Mouse (Mus musculus) CH12.LX (cell line): ENCODE measurements around the gene 4932438H23Rik. TPM values are rescaled to one million over a fixed set of nuclear protein-coding genes. Genes with fewer than 3 reads are reported as not detected.

Experiments
- DNase-seq: peaks from one replicate; pipeline ENCODE4 v3.0.0-alpha.2; 2013; ENCODE audit errors: extremely low read depth
- H3K27ac ChIP-seq: 2 replicates; pipeline ENCODE4 v1.5.1; 2012; ENCODE audit warnings: low read depth, mild to moderate bottlenecking, control low read depth, moderate library complexity; ENCODE audit not compliant: insufficient read depth
- H3K27me3 ChIP-seq: replicated peaks from 2 replicates; pipeline ENCODE3; 2012; ENCODE audit warnings: inconsistent platforms
- H3K36me3 ChIP-seq, 2 experiments: replicated peaks in 1 of 2; 2 replicates each; pipeline versions ENCODE3 to v1.6.1; 2012; ENCODE audit warnings: inconsistent platforms in 1 of 2, low read length in 1 of 2, mild to moderate bottlenecking in 1 of 2, mixed read lengths in 1 of 2, moderate library complexity in 1 of 2; ENCODE audit not compliant: control insufficient read depth in 1 of 2, insufficient read depth in 1 of 2
- H3K4me1 ChIP-seq, 2 experiments: 2 replicates each; pipeline ENCODE4 v1.6.1; 2012; ENCODE audit warnings: inconsistent platforms in 1 of 2, moderate library complexity in 1 of 2; ENCODE audit not compliant: insufficient read depth in 2 of 2, control insufficient read depth in 1 of 2
- H3K4me2 ChIP-seq: 2 replicates; pipeline ENCODE4 v1.6.1; 2012; ENCODE audit warnings: low read depth, mild to moderate bottlenecking, control low read depth; ENCODE audit not compliant: poor library complexity, insufficient read depth, severe bottlenecking
- H3K4me3 ChIP-seq, 3 experiments: fragments of 150-350 bp in 1 of 3; sonication (generic) in 1 of 3; replicated peaks in 1 of 3; 2 replicates each; pipeline versions ENCODE3 to v1.5.1; 2011 to 2012; ENCODE audit warnings: low read depth in 2 of 3, low read length in 2 of 3, mild to moderate bottlenecking in 2 of 3, moderate library complexity in 2 of 3, control low read depth in 1 of 3, improper control_type of control experiment in 1 of 3, inconsistent platforms in 1 of 3, mixed read lengths in 1 of 3; ENCODE audit not compliant: poor library complexity in 1 of 3
- H3K79me2 ChIP-seq: replicated peaks from 2 replicates; pipeline ENCODE4 v1.6.1; 2012; ENCODE audit warnings: mild to moderate bottlenecking, moderate library complexity; ENCODE audit not compliant: control insufficient read depth, poor library complexity, insufficient read depth, severe bottlenecking; ENCODE audit errors: extremely low read depth
- H3K9ac ChIP-seq: 2 replicates; pipeline ENCODE4 v1.6.1; 2012; ENCODE audit warnings: low read depth, mild to moderate bottlenecking, control low read depth, moderate library complexity; ENCODE audit not compliant: insufficient read depth
- H3K9me3 ChIP-seq: replicated peaks from 2 replicates; pipeline ENCODE3; 2012; ENCODE audit warnings: low read length, inconsistent platforms, mixed read lengths
- BHLHE40 ChIP-seq: IDR thresholded peaks from 2 replicates; pipeline ENCODE4 v1.6.1; 2011; ENCODE audit warnings: mild to moderate bottlenecking, low read depth, low read length, improper control_type of control experiment
- CHD1 ChIP-seq: IDR thresholded peaks from 2 replicates; pipeline ENCODE4 v1.6.1; 2012; ENCODE audit warnings: low read depth, low read length, improper control_type of control experiment, inconsistent platforms
- CTCF ChIP-seq, 2 experiments: IDR thresholded peaks in 1 of 2; conservative IDR thresholded peaks in 1 of 2; 2 replicates each; pipeline ENCODE4 v1.5.1; 2011 to 2012; ENCODE audit warnings: low read depth in 2 of 2, low read length in 2 of 2, improper control_type of control experiment in 1 of 2, inconsistent platforms in 1 of 2, mild to moderate bottlenecking in 1 of 2, moderate library complexity in 1 of 2
- E2F4 ChIP-seq: IDR thresholded peaks from 2 replicates; pipeline ENCODE4 v1.6.1; 2011; ENCODE audit warnings: low read depth, low read length, improper control_type of control experiment; ENCODE audit not compliant: insufficient replicate concordance
- EP300 ChIP-seq: IDR thresholded peaks from 2 replicates; pipeline ENCODE4 v1.6.1; 2011; ENCODE audit warnings: low read length, improper control_type of control experiment
- GABPA ChIP-seq: IDR thresholded peaks from 2 replicates; pipeline ENCODE4 v1.6.1; 2012; ENCODE audit warnings: low read depth, low read length, improper control_type of control experiment, inconsistent platforms; ENCODE audit not compliant: insufficient replicate concordance
- IRF4 ChIP-seq: IDR thresholded peaks from 2 replicates; pipeline ENCODE4 v1.6.1; 2014; ENCODE audit warnings: low read depth, mild to moderate bottlenecking, inconsistent platforms, low read length, improper control_type of control experiment
- JUN ChIP-seq: IDR thresholded peaks from 2 replicates; pipeline ENCODE4 v1.6.1; 2011; ENCODE audit warnings: low read depth, mild to moderate bottlenecking, low read length, improper control_type of control experiment, moderate library complexity; ENCODE audit not compliant: insufficient read depth
- JUND ChIP-seq: conservative IDR thresholded peaks from 2 replicates; pipeline ENCODE4 v1.6.1; 2011; ENCODE audit warnings: low read depth, low read length, improper control_type of control experiment
- KAT2A ChIP-seq: IDR thresholded peaks from 2 replicates; pipeline ENCODE4 v1.6.1; 2012; ENCODE audit warnings: low read length, improper control_type of control experiment, inconsistent platforms; ENCODE audit not compliant: insufficient replicate concordance
- MAFK ChIP-seq: IDR thresholded peaks from 2 replicates; pipeline ENCODE4 v1.6.1; 2011; ENCODE audit warnings: low read length, improper control_type of control experiment; ENCODE audit not compliant: insufficient replicate concordance
- MAX ChIP-seq: IDR thresholded peaks from 2 replicates; pipeline ENCODE4 v1.6.1; 2011; ENCODE audit warnings: low read length, improper control_type of control experiment
- MAZ ChIP-seq: IDR thresholded peaks from 2 replicates; pipeline ENCODE4 v1.6.1; 2012; ENCODE audit warnings: low read depth, mild to moderate bottlenecking, inconsistent platforms, low read length, improper control_type of control experiment, moderate library complexity
- MEF2A ChIP-seq: IDR thresholded peaks from 2 replicates; pipeline ENCODE4 v1.6.1; 2014; ENCODE audit warnings: low read depth, mild to moderate bottlenecking, inconsistent platforms, low read length, improper control_type of control experiment, borderline replicate concordance
- MXI1 ChIP-seq: IDR thresholded peaks from 2 replicates; pipeline ENCODE4 v1.6.1; 2011; ENCODE audit warnings: mild to moderate bottlenecking, low read depth, low read length, improper control_type of control experiment
- MYC ChIP-seq: IDR thresholded peaks from 2 replicates; pipeline ENCODE4 v1.6.1; 2011; ENCODE audit warnings: low read depth, mild to moderate bottlenecking, improper control_type of control experiment, low read length
- NELFE ChIP-seq: IDR thresholded peaks from 2 replicates; pipeline ENCODE4 v1.6.1; 2011; ENCODE audit warnings: low read depth, low read length, improper control_type of control experiment
- PAX5 ChIP-seq: IDR thresholded peaks from 2 replicates; pipeline ENCODE4 v1.6.1; 2012; ENCODE audit warnings: low read length, inconsistent platforms, mixed read lengths
- POLR2A ChIP-seq: IDR thresholded peaks from 2 replicates; pipeline ENCODE4 v1.6.1; 2011; ENCODE audit warnings: low read depth, mild to moderate bottlenecking, improper control_type of control experiment, low read length
- RCOR1 ChIP-seq: conservative IDR thresholded peaks from 2 replicates; pipeline ENCODE4 v1.6.1; 2012; ENCODE audit warnings: low read depth, mild to moderate bottlenecking, inconsistent platforms, low read length, improper control_type of control experiment
- SMC3 ChIP-seq: IDR thresholded peaks from 2 replicates; pipeline ENCODE4 v1.6.1; 2011; ENCODE audit warnings: low read depth, low read length, improper control_type of control experiment
- USF1 ChIP-seq: IDR thresholded peaks from 2 replicates; pipeline ENCODE4 v1.6.1; 2014; ENCODE audit warnings: low read depth, mild to moderate bottlenecking, inconsistent platforms, low read length, improper control_type of control experiment
- USF2 ChIP-seq: conservative IDR thresholded peaks from 2 replicates; pipeline ENCODE4 v1.6.1; 2011; ENCODE audit warnings: low read depth, low read length, improper control_type of control experiment
- ZKSCAN1 ChIP-seq: IDR thresholded peaks from 2 replicates; pipeline ENCODE4 v1.6.1; 2012; ENCODE audit warnings: low read depth, inconsistent platforms, low read length, improper control_type of control experiment, borderline replicate concordance
- ZNF384 ChIP-seq: IDR thresholded peaks from 2 replicates; pipeline ENCODE4 v1.6.1; 2012; ENCODE audit warnings: low read depth, low read length, improper control_type of control experiment, inconsistent platforms
- dilution Hi-C: fragments of 300-500 bp; cut with MboI; formaldehyde crosslinking; loops from 2 replicates; pipeline ENCODE4 v1.14.3; 2020; ENCODE audit warnings: low sequenced_read_pairs; ENCODE audit not compliant: extremely low pct_unique_long_range_greater_than_20kb, extremely low pct_ligation_motif_present
- in situ Hi-C: fragments of 300-500 bp; cut with MboI; formaldehyde crosslinking; loops from 3 replicates; pipeline ENCODE4 v1.14.3; 2019; ENCODE audit warnings: low sequenced_read_pairs, low pct_ligation_motif_present, low pct_unique_long_range_greater_than_20kb, mixed read lengths
- polyA plus RNA-seq: library from polyadenylated mRNA; unstranded; fragments of >175 nt; gene quantifications from 2 replicates; pipeline ENCODE4 v1.2.1, GENCODE M21; 2012; ENCODE audit warnings: low read depth; ENCODE audit not compliant: insufficient read length
- total RNA-seq, 2 experiments: library from RNA; depleted of rRNA; stranded (reverse); fragments of 300-350 nt in 1 of 2; fragments of >200 nt in 1 of 2; gene quantifications; 2 replicates each; pipeline ENCODE4 v1.2.3; 2012 to 2014

Gene 4932438H23Rik
- total and polyA plus RNA-seq, 3 experiments = not detected

DNA sequence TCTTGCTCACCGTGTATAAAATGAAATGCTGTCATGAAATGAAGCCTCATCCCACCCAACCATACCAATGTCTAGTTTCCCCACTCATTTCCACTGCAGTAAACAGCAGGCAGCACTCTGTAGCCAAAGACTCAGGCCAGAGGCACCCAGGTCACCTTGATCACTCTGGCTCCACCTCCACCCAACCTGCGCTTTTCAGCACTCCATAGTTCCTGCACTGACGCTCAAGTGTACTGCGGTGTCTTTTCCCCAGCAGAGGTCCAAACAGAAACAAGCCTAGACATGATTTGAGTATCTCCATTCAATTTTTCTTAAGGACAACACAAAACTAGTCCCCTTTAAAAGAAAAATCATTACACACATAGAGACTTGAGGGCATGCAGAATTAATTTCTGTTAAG, 75.4 kb downstream of the 4932438H23Rik start:
- Histone ChIP-seq H3K36me3 (peaks cover 61 to 91% of the 10 kb centered on the region in 2 experiments), H3K9me3 (peaks cover 2% of the 10 kb centered on the region), H3K4me2 (no peak overlapping the region), H3K79me2 (no peaks in the 10 kb centered on the region; the same call in 1 of the 2 replicates), H3K27me3 (no peaks in the 10 kb centered on the region), H3K9ac (no peak overlapping the region), H3K4me1 (peaks cover 0 to 9% of the 10 kb centered on the region in 2 experiments; a peak in 2 of 4 replicates), H3K27ac (0 out of 2 replicates have a peak overlapping the region, but pooled peaks have one; percentile 11), H3K4me3 (no peak overlapping the region)
- dilution Hi-C loops (no loop called here), in situ Hi-C loops (no loop called here)
- TF ChIP-seq KAT2A (no peak), USF1 (no peak), IRF4 (no peak), MAX (no peak), POLR2A (no peak), JUND (no peak), JUN (no peak), MEF2A (no peak), ZNF384 (no peak), PAX5 (no peak), RCOR1 (no peak), MAFK (no peak), GABPA (no peak), SMC3 (no peak), EP300 (no peak)
- no peak for DNase-seq

GRCm38 (mm10) chr16:91015761-91016160, 79.2 kb downstream of the 4932438H23Rik start:
- no peak for DNase-seq
- dilution Hi-C loops (no loop called here), in situ Hi-C loops (no loop called here)
- Histone ChIP-seq H3K4me3 (no peak overlapping the region), H3K27ac (no peak overlapping the region), H3K9ac (no peak overlapping the region), H3K9me3 (no peaks in the 10 kb centered on the region), H3K4me1 (peaks cover 0 to 13% of the 10 kb centered on the region in 2 experiments; a peak in 2 of 4 replicates), H3K36me3 (peaks cover 42 to 74% of the 10 kb centered on the region in 2 experiments), H3K79me2 (no peaks in the 10 kb centered on the region), H3K4me2 (no peak overlapping the region), H3K27me3 (no peaks in the 10 kb centered on the region)
- TF ChIP-seq MAZ (no peak), IRF4 (no peak), BHLHE40 (no peak), MYC (no peak), MXI1 (no peak), E2F4 (no peak), SMC3 (no peak), USF2 (no peak), JUND (no peak), CHD1 (no peak), NELFE (no peak), USF1 (no peak), CTCF (conservative IDR thresholded peaks at IDR 0.05 in 1 of 2, IDR thresholded peaks at IDR 0.05 in 1 of 2; ENCODE audit: low read depth in 2 of 2, low read length in 2 of 2) (no peak), ZKSCAN1 (no peak), EP300 (no peak)
